Mouse (Mus musculus) hematopoietic multipotent progenitor cell, adult 10-12 weeks (in vitro differentiated cells): ENCODE results near the gene Zbtb25. TPM values are rescaled to one million over a fixed set of nuclear protein-coding genes. Genes with fewer than 3 reads are reported as not detected.

Source experiments
- polyA plus RNA-seq: library from polyadenylated mRNA; stranded (reverse); fragments of >175 nt; gene quantifications from 2 replicates; pipeline ENCODE4 v1.2.3, GENCODE M21; 2012; ENCODE audit warnings: low replicate concordance

The Zbtb25 gene
- polyA plus RNA-seq, result 10.5 and 19.2 TPM in 2 replicates

DNA sequence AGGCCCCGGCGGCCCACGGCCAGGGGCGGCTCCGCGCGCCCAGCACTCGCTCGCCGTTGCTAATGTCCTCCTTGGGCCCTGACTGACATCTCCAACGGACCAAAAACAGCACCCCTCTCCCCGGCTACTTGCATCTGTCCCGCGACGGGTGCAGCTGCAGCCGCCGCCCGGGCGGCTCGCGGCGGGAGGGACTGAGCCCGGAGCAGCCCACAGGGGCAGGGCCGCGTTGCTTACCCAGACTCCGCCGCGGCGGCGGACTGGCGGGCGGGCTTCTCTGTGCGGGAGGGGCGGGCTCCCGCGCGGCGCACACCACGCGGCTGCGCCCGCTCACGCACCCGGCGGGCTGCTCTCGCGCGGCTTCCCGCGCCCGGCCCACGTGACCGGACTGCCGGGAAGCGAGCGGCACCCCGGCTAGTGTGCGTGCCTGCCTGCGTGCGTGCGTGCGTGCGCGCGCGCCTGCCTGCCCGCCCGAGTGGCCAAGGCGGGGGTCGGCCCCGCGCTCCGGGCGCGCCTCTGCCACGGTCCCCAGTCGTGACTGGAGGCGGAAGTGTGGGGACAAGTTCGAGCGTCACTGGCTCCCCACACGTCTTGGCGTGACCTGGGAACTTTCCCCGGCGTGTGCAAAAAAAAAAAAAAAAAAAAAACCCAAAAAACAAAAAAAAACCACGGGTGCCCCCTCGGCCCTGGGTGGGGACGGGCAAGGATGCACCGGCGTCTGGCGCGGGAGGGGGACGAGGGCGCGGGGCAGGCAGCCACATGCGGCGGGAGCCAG, at the start of gene Zbtb25:
Gene Zbtb25 (minus strand): TSS at position 397 of the 772 bp plus-strand sequence.

GRCm38 (mm10) chr12:76417433-76417854, 48.0 kb upstream of the Zbtb25 start, which contains the start of gene Ppp1r36:
TSS of gene Ppp1r36 (plus strand) at chr12:76417538.

GRCm38 (mm10) chr12:76403886-76404537, 34.6 kb upstream of the Zbtb25 start, which contains the start of gene Hspa2:
TSS of gene Hspa2 (plus strand) at chr12:76404176.

GRCm38 (mm10) chr12:76369978-76370830, 802 bp upstream of the Zbtb25 start, which contains the start of gene Zbtb1:
TSS of gene Zbtb1 (plus strand) at chr12:76370266.

GRCm38 (mm10) chr12:76324679-76325431, 44.5 kb downstream of the Zbtb25 start, which contains the start of gene Akap5:
TSS of gene Akap5 (plus strand) at chr12:76324891.

Other genes starting within 250 kb of the Zbtb25 start
- gene Esr2, start 192.3 kb downstream of the Zbtb25 start, polyA plus RNA-seq, result not detected in 2 replicates
- gene Tex21, start 122.9 kb downstream of the Zbtb25 start, polyA plus RNA-seq, result not detected in 2 replicates
- 36.8 and 60.3 TPM in 2 replicates for gene Mthfd1, start 114.3 kb downstream of the Zbtb25 start, polyA plus RNA-seq
- 0.61 and 1.7 TPM in 2 replicates for gene Akap5, start 44.7 kb downstream of the Zbtb25 start, polyA plus RNA-seq
- gene Zbtb1, start 664 bp upstream of the Zbtb25 start, polyA plus RNA-seq, result 6.7 and 14.7 TPM in 2 replicates
- gene Hspa2, start 34.6 kb upstream of the Zbtb25 start, polyA plus RNA-seq, result 3.0 and 5.9 TPM in 2 replicates
- 0.04 TPM in 1 of 2 replicates, not detected in the other for gene Ppp1r36, start 47.9 kb upstream of the Zbtb25 start, polyA plus RNA-seq
- gene Plekhg3, start 161.3 kb upstream of the Zbtb25 start, polyA plus RNA-seq, result 15.7 and 25.9 TPM in 2 replicates